Mouse (Mus musculus) neural tube, embryonic 14.5 days (tissue): ENCODE measurements around the gene Vsx1. TPM values are rescaled to one million over a fixed set of nuclear protein-coding genes. Genes with fewer than 3 reads are reported as not detected.

Experiments
- ATAC-seq: fragments of 200-750 bp; cut with Nextera tagmentation; 2 replicates; pipeline ENCODE4 v1.8.0; 2017; ENCODE audit warnings: low read depth, mild to moderate bottlenecking, moderate TSS enrichment, moderate library complexity
- H3K27ac ChIP-seq: fragments of 300-500 bp; sonication (generic); 2 replicates; pipeline ENCODE4 v1.5.1; 2014; ENCODE audit warnings: low read depth, mild to moderate bottlenecking, control low read depth, low read length, moderate library complexity, mixed read lengths
- H3K27me3 ChIP-seq: fragments of 300-500 bp; sonication (generic); 2 replicates; pipeline ENCODE4 v1.6.1; 2014; ENCODE audit warnings: low read length; ENCODE audit not compliant: control insufficient read depth, insufficient read depth
- H3K36me3 ChIP-seq: fragments of 300-500 bp; sonication (generic); 2 replicates; pipeline ENCODE4 v1.6.1; 2014; ENCODE audit warnings: low read length, mixed read lengths; ENCODE audit not compliant: control insufficient read depth, insufficient read depth
- H3K4me1 ChIP-seq: fragments of 300-500 bp; sonication (generic); 2 replicates; pipeline ENCODE4 v1.6.1; 2014; ENCODE audit warnings: low read length; ENCODE audit not compliant: control insufficient read depth, insufficient read depth
- H3K4me2 ChIP-seq: fragments of 300-500 bp; sonication (generic); 2 replicates; pipeline ENCODE4 v1.6.1; 2014; ENCODE audit warnings: mild to moderate bottlenecking, low read depth, low read length, control low read depth
- H3K4me3 ChIP-seq: fragments of 300-500 bp; sonication (generic); 2 replicates; pipeline ENCODE4 v1.5.1; 2014; ENCODE audit warnings: low read depth, low read length, control low read depth, mixed read lengths
- H3K9ac ChIP-seq: fragments of 300-500 bp; sonication (generic); replicated peaks from 2 replicates; pipeline ENCODE4 v1.6.1; 2014; ENCODE audit warnings: low read depth, mild to moderate bottlenecking, control low read depth, low read length, mixed read lengths
- H3K9me3 ChIP-seq: fragments of 300-500 bp; sonication (generic); 2 replicates; pipeline ENCODE4 v1.6.1; 2016; ENCODE audit warnings: low read length; ENCODE audit not compliant: control insufficient read depth
- WGBS: fragments of 180-500 bp; shearing (Covaris S2); extraction: QIAGEN DNeasy Blood & Tissue Kit; methylation state at CpG from one replicate; pipeline ENCODE4 v1.1.7; 2014; 5-methylcytosine and 5-hydroxymethylcytosine counted together
- polyA plus RNA-seq: library from polyadenylated mRNA; unstranded; fragments of >200 nt; fragmentation: Nextera tagmentation; extraction: Ambion mirVana; gene quantifications from 2 replicates; pipeline ENCODE4 v1.2.1, GENCODE M21; 2014

Gene Vsx1
- 0.06 and 0.07 TPM in 2 replicates for polyA plus RNA-seq

DNA sequence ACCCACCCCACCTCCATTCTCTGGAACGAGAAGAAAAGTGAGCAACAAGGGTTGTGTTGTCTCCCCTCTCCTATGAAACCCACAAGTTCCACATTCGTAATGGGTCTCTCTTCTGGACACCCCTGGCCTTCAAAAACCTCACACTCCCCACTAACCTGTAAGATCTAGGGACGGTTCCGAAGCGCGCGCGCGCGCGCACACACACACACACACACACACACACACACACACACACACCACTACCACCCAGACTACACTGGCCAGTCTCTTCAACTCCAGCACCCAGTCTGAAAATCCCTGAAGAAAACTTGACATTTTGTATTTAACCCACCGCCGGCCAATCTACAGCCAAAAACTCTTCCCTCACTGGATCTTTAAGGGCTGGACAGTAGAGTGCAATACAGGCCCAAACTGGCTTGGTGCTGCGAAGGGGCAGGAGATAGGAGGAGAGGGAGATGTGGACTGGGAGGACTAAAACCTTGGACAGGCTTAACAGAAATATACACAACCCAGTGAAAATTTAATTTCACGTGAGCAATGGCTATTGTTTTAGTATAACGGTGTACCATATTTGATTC lies at the start of gene Vsx1:
Gene Vsx1 (minus strand): TSS at position 138 of the 578 bp plus-strand sequence.
- peak within 1 kb of the TSS; percentile 50 for H3K4me2 ChIP-seq
- H3K27me3 ChIP-seq, result peaks cover 35% of the 10 kb centered on the region
- H3K4me1 ChIP-seq, result peaks cover 3% of the 10 kb centered on the region; the same call in 1 of the 2 replicates
- H3K36me3 ChIP-seq, result no peaks in the 10 kb centered on the region
- ATAC-seq, result 0 out of 2 replicates have a peak, but pooled peaks have one; percentile 19
- no peaks in the 10 kb centered on the region for H3K9me3 ChIP-seq
- H3K4me3 ChIP-seq, result peak within 1 kb of the TSS; percentile 28
- 63% methylated on average over 16 of the region's 16 CpGs for WGBS
- H3K27ac ChIP-seq, result no peak within 1 kb of the TSS
- H3K9ac ChIP-seq, result no peak within 1 kb of the TSS; the same call in 1 of the 2 replicates

DNA sequence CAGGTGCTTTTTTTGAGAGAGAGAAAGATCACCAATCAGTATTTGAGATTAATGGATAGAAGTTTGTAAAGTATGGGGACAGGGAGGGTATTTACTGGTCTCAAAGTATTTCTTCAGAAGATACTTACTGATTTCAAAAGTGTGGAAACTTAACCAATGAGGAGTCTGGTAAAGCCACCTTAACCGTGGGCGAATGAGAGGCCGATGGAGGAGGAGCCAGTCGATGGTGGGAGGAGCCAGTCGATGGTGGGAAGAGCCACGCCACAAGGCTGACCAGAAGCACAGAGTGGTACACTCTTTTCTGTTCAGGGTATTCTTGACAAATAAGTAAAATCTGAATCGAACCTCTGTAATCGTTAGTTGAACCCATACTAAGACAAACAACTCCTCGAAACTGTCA lies 48.7 kb upstream of the Vsx1 start:
- 79% methylated on average over 9 of the region's 9 CpGs for WGBS
- Histone ChIP-seq H3K27ac (no peak overlapping the region), H3K27me3 (peaks cover 2% of the 10 kb centered on the region; the same call in 1 of the 2 replicates), H3K9ac (no peak overlapping the region), H3K4me1 (no peaks in the 10 kb centered on the region), H3K9me3 (no peaks in the 10 kb centered on the region), H3K4me3 (no peak overlapping the region), H3K4me2 (no peak overlapping the region), H3K36me3 (no peaks in the 10 kb centered on the region)
- no peak for ATAC-seq

DNA sequence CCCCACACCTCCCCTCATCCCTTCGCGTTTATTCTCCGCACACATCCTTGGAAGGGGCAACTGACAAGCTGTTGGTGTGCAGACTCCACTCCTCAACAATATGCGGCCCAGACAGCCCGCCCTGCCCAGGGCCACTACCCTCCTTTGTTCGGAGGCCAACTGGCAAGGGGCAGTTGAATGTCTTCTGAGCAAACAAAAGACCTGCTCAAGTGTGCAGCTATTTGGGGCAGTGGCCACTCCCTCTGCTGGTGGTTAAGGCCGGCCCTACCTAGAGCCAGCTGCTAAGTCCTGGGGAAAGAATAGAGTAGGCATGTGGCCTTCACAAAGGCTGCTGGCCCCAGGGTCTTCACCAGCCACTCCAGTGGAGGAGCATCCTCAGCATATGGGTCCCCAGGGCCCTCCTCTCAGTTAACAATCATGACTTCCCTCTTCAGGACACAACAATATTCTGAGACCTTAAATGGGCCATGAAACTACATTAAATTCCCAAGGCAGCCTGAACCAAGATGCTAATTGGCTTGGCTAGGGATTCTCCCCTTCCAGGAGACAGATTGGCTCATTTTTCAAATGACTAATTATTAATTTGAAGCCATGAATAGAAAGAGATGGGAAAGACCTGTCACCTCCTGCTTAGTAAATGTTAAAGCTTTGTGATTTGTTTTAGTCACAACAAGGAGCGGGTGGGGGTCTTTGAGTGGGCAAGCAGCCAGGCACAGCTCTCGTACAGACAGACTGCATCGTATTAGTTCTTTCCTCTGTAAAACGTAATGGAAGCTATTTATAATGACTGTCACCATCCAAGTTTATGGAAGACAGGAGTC lies 46.8 kb upstream of the Vsx1 start:
- H3K9me3 ChIP-seq, result no peaks in the 10 kb centered on the region
- no peak overlapping the region for H3K9ac ChIP-seq
- ATAC-seq, result peak; percentile 97
- H3K4me1 ChIP-seq, result no peaks in the 10 kb centered on the region
- H3K27ac ChIP-seq, result no peak overlapping the region
- H3K36me3 ChIP-seq, result no peaks in the 10 kb centered on the region
- no peaks in the 10 kb centered on the region; the same call in 1 of the 2 replicates for H3K27me3 ChIP-seq
- H3K4me2 ChIP-seq, result peak overlapping the region; percentile 23; the same call in 1 of the 2 replicates
- no peak overlapping the region for H3K4me3 ChIP-seq
- WGBS, result 13% methylated on average over 11 of the region's 11 CpGs

DNA sequence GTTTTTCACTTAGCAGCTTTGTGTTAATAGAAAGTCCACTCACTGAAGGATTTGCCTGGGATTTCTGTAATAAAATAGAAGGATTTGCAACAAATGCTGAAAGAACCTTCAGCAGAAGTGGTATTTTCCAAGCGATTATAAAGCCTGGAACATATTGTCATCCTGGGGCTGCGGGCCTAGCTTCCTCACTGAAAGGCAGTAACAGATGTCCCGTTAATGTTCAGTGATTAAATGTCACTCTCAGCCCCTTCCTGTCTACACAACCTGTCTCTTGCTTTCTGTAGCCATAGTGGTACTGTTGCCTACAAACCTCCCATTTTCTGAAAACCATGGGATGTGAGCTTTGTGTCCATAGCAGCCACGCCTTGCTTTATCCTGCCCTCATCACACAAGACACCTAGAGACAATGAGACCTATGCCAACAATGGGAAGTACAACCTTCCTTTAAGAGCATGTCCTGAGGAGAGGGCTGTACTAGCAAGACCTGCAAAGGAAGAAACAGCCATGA lies 23.1 kb upstream of the Vsx1 start:
- no peak overlapping the region for H3K27ac ChIP-seq
- H3K36me3 ChIP-seq, result no peaks in the 10 kb centered on the region
- no peaks in the 10 kb centered on the region for H3K27me3 ChIP-seq
- no peaks in the 10 kb centered on the region for H3K4me1 ChIP-seq
- H3K9me3 ChIP-seq, result no peaks in the 10 kb centered on the region
- no peak overlapping the region for H3K4me3 ChIP-seq
- no peak overlapping the region for H3K4me2 ChIP-seq
- H3K9ac ChIP-seq, result no peak overlapping the region
- WGBS, result 79% methylated on average over 4 of the region's 4 CpGs
- no peak for ATAC-seq

DNA sequence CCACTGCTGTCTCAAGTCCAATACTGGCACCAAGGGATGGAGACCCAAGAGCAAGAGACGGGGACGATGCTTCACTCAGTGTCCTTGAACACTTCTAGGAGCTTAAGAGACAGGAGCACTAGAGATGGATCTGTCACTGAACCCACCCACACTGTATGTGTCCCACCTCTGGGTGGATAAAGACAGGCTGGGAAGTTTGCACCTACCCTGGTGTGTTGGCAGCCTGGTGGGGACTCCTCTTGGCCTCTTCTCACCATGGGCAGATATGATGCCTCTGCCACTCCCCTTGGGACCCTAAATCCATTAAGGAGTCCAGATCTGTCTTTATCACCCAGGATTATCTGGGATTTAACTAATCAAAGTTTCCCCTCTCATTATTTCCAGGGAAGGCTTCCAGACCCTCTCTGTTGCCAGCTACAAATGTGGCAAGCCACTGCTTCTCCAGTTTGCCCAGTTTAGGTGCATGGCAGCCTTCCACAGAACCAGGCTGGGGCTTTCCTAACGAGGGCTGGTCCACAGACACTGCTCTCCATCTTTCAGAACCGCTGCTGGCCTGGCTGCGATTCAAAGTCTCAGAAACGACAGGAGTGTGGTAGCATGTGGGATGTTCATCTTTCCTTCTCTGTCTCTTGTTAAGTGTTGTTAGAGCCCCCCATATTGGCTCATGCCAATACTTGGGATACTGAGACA lies 2.5 kb upstream of the Vsx1 start:
- WGBS, result 75% methylated on average over 6 of the region's 6 CpGs

DNA sequence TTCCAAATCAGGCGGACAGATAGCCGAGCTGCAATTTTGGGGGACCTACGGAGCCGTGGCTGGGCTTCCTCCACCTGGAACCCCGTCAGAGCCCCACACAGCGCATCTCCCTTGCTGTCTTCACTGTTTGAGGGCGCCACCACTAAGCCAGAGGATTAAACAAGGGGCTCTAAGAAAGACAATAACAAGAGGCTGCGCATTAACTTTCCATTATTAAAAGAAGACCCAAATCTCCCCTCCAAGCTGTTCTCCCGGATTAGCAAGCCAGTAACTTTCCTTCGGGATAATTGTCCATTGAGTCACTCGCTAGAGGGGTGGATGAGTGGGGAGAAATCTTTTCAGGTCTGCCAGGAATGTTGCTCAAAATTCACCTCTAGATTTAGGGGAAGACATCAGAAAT lies 1.1 kb upstream of the Vsx1 start:
- Histone ChIP-seq H3K27ac (no peak overlapping the region), H3K27me3 (peaks cover 34% of the 10 kb centered on the region)
- 17% methylated on average over 11 of the region's 11 CpGs for WGBS

More for the DNA sequence above, 2.5 kb upstream of the Vsx1 start:
- Histone ChIP-seq H3K27me3 (peaks cover 27% of the 10 kb centered on the region), H3K9ac (no peak overlapping the region), H3K4me3 (no peak overlapping the region), H3K4me2 (no peak overlapping the region), H3K4me1 (peaks cover 3% of the 10 kb centered on the region; the same call in 1 of the 2 replicates), H3K36me3 (no peaks in the 10 kb centered on the region), H3K9me3 (no peaks in the 10 kb centered on the region), H3K27ac (no peak overlapping the region)
- ATAC-seq, result no peak

DNA sequence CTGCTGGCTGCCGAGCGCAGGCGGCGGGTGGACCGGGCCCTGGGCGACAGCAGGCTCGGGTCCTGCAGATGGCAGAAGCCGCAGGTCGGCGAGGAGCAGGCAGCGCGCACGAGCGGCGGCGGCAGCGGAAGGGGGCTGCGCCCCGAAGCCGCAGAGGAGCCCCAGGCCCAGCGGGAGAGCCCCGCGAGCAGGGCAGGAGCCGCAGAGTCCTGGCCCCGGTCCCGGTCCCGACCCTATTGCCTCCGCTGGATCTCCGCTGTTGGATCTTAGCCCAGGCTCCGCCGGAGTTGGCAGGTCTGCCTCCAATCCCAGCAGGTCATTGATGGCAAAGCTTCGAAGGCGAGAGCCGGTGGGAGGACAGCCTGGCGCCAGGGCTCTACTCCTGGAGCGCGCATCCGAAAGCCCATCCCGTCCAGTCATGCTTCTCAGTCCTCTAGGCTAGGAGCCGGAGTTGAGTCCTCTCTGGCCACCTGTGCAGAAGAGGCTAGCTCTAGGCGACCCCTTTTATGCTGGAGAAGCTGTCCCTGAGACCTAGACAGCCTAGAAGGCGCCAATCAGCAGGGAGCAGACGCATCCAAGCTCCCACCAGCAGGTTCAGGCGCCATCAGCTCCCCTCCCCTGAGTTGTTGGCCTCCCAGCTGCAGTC lies 496 bp downstream of the Vsx1 start:
- Histone ChIP-seq H3K27ac (no peak overlapping the region), H3K9ac (no peak overlapping the region; the same call in 1 of the 2 replicates), H3K9me3 (no peaks in the 10 kb centered on the region), H3K36me3 (no peaks in the 10 kb centered on the region), H3K4me3 (peak overlapping the region; percentile 28), H3K27me3 (peaks cover 35% of the 10 kb centered on the region), H3K4me1 (peaks cover 3% of the 10 kb centered on the region; the same call in 1 of the 2 replicates), H3K4me2 (peak overlapping the region; percentile 50)
- ATAC-seq, result peak; percentile 83
- WGBS, result under 1% methylated on average over 43 of the region's 44 CpGs

More for the DNA sequence above, 1.1 kb upstream of the Vsx1 start:
- Histone ChIP-seq H3K36me3 (no peaks in the 10 kb centered on the region), H3K9me3 (no peaks in the 10 kb centered on the region), H3K4me3 (no peak overlapping the region), H3K9ac (no peak overlapping the region), H3K4me1 (peaks cover 3% of the 10 kb centered on the region; the same call in 1 of the 2 replicates), H3K4me2 (no peak overlapping the region)
- ATAC-seq, result no peak

DNA sequence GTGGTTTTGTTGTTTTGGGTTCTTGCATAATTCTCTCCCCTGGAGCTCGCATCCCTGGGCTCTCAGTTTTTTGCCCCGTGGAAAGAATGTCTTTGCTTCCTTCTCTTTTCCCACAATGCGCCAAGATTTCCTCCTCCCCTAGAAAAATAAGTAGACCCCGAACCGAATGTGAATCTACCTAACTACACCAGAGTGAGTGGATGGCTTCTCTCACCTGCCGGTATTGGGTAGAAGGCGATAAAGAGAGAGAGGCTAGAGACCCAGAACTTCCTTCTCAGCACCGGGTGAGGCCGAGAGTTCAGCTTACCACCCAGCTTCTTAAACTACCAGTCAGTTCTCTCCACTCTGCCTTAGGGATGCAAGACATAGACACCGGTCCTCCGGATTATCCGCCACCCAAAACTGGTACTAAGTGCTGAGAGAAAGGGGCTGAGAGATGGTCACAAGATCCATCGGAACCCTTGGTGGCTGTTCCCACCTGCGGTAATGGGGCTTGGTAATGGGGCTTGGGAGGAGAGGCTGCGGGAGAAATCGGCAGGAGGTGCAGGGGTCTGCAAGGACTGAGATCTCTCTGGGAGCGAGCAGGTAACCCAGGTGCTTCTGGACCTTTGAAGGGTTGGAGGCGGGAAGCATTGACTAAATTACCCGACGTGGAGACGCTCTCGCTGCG lies 1.2 kb downstream of the Vsx1 start:
- Histone ChIP-seq H3K4me2 (peak overlapping the region; percentile 50), H3K9me3 (no peaks in the 10 kb centered on the region), H3K27me3 (peaks cover 35% of the 10 kb centered on the region), H3K4me1 (peaks cover 3% of the 10 kb centered on the region; the same call in 1 of the 2 replicates), H3K9ac (no peak overlapping the region; the same call in 1 of the 2 replicates), H3K36me3 (no peaks in the 10 kb centered on the region), H3K27ac (no peak overlapping the region), H3K4me3 (peak overlapping the region; percentile 28)
- WGBS, result 5% methylated on average over 23 of the region's 23 CpGs
- no peak for ATAC-seq
